Mouse (Mus musculus): ENCODE results near the gene Prss54. TPM values are rescaled to one million over a fixed set of nuclear protein-coding genes. Genes with fewer than 3 reads are reported as not detected.

Gene Prss54
- total and polyA plus RNA-seq, 2 experiments from 2014 or later = not detected

DNA sequence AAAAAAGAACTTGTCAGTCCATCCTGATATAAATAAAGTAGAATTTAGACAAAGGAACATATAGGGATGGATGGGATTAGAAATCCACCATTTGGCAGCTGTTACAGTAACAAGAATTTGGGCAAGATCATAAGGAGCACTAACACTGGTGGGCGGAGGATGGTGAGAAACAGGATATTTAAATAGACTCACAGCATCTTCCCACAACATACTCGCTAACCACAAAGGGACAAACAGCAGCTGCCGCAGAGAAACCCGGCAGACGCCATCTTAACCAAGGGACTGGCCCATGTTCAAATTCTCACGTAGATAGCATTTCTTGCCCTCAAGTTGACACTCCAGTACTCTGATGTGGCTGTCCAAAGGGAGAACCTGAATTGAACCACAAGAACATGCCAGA, 59.2 kb downstream of the Prss54 start:
- Histone ChIP-seq H3K9ac (replicated peaks; ENCODE audit: low read length, poor library complexity, severe bottlenecking) (no peak overlapping the region), H3K9me3 (ENCODE audit: low read length) (no peaks in the 10 kb centered on the region), H3K36me3 (ENCODE audit: insufficient read depth, low read length) (no peaks in the 10 kb centered on the region), H3K4me2 (ENCODE audit: low read depth, low read length, poor library complexity, severe bottlenecking) (no peak overlapping the region), H3K4me3 (ENCODE audit: low read depth, low read length) (no peak overlapping the region), H3K4me1 (ENCODE audit: insufficient read depth, low read length) (no peaks in the 10 kb centered on the region), H3K27ac (ENCODE audit: low read depth, low read length) (no peak overlapping the region), H3K27me3 (ENCODE audit: insufficient read depth, low read length) (no peaks in the 10 kb centered on the region)
- no peak for DNase-seq (ENCODE audit: low spot score)
- TF ChIP-seq CTCF (IDR thresholded peaks at IDR 0.05) = no peak
- ATAC-seq (ENCODE audit: low FRiP score) = no peak
- WGBS = 97% methylated on average over 6 of the region's 6 CpGs

DNA sequence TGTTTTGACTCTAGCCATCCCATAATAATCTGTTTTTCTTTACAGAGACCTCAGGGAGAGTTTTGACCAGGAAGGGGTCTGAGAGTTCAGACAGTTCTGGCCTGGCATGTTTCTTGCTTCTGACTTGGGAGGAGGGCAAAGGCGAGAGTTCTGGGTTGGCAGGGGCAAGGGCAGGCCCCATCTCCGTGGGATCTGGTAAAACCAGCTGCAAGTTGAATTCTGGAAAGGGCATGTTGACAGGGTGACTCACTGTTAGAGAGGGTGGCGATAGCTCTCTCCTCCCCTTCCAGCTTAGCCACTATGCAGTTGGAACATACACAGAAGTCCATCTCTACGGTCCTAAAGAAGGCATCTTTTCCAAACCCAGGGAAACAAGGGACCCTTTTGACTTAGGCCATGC, 62.9 kb downstream of the Prss54 start:
- no peak overlapping the region for H3K9ac ChIP-seq (replicated peaks; ENCODE audit: low read length, poor library complexity, severe bottlenecking)
- ATAC-seq (ENCODE audit: low FRiP score) = no peak
- no peak for TF ChIP-seq CTCF (IDR thresholded peaks at IDR 0.05)
- H3K9me3 ChIP-seq (ENCODE audit: low read length) = no peaks in the 10 kb centered on the region
- no peak overlapping the region for H3K27ac ChIP-seq (ENCODE audit: low read depth, low read length)
- H3K4me3 ChIP-seq (ENCODE audit: low read depth, low read length) = no peak overlapping the region
- H3K4me2 ChIP-seq (ENCODE audit: low read depth, low read length, poor library complexity, severe bottlenecking) = no peak overlapping the region
- H3K27me3 ChIP-seq (ENCODE audit: insufficient read depth, low read length) = no peaks in the 10 kb centered on the region
- 79% methylated on average over 4 of the region's 4 CpGs for WGBS
- no peak for DNase-seq (ENCODE audit: low spot score)
- H3K4me1 ChIP-seq (ENCODE audit: insufficient read depth, low read length) = no peaks in the 10 kb centered on the region
- no peaks in the 10 kb centered on the region for H3K36me3 ChIP-seq (ENCODE audit: insufficient read depth, low read length)

DNA sequence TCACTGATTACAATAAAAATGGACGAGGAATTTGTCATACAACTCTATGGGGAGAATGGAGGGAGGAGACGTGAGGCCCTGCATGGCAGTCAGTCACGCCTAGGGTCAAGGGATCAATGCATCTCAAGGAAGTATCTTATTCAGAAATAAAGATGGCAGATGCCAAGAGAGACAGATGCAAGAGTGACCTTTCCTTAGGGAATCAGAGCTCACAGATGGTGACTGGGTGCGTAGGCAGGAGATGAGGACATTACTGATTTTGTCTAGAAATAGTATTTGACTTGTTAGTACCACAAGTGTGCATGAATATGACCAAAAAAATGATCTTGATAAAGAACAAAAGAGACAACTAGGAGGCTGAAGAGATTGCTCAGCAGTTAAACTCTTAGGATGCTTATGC, 63.9 kb downstream of the Prss54 start:
- H3K36me3 ChIP-seq (ENCODE audit: insufficient read depth, low read length) = no peaks in the 10 kb centered on the region
- no peaks in the 10 kb centered on the region for H3K9me3 ChIP-seq (ENCODE audit: low read length)
- H3K9ac ChIP-seq (replicated peaks; ENCODE audit: low read length, poor library complexity, severe bottlenecking) = no peak overlapping the region
- TF ChIP-seq CTCF (IDR thresholded peaks at IDR 0.05) = no peak
- ATAC-seq (ENCODE audit: low FRiP score) (no peak), DNase-seq (ENCODE audit: low spot score) (no peak)
- no peak overlapping the region for H3K4me2 ChIP-seq (ENCODE audit: low read depth, low read length, poor library complexity, severe bottlenecking)
- H3K4me1 ChIP-seq (ENCODE audit: insufficient read depth, low read length) = no peaks in the 10 kb centered on the region
- no peak overlapping the region for H3K4me3 ChIP-seq (ENCODE audit: low read depth, low read length)
- no peak overlapping the region for H3K27ac ChIP-seq (ENCODE audit: low read depth, low read length)
- H3K27me3 ChIP-seq (ENCODE audit: insufficient read depth, low read length) = no peaks in the 10 kb centered on the region
- WGBS = 55% methylated on average over 4 of the region's 4 CpGs

Other genes with a start within 250 kb of the Prss54 start
- gene Zfp319, start 244.4 kb downstream of the Prss54 start, total RNA-seq (2014; rRNA removed) = 20.1 and 21.4 TPM in 2 replicates
- gene Zfp319, start 244.4 kb downstream of the Prss54 start, polyA plus RNA-seq (2015; fragmentation: Nextera tagmentation; extraction: Ambion mirVana) = 11.2 and 11.7 TPM in 2 replicates
- gene Usb1, start 244.1 kb downstream of the Prss54 start, total RNA-seq (2014; rRNA removed) = 65.8 and 87.0 TPM in 2 replicates
- gene Usb1, start 244.1 kb downstream of the Prss54 start, polyA plus RNA-seq (2015; fragmentation: Nextera tagmentation; extraction: Ambion mirVana) = 28.9 and 30.1 TPM in 2 replicates
- 52.9 and 59.1 TPM in 2 replicates for gene Mmp15, start 224.1 kb downstream of the Prss54 start, total RNA-seq (2014; rRNA removed)
- gene Mmp15, start 224.1 kb downstream of the Prss54 start, polyA plus RNA-seq (2015; fragmentation: Nextera tagmentation; extraction: Ambion mirVana) = 12.9 and 13.7 TPM in 2 replicates
- 71.9 and 80.4 TPM in 2 replicates for gene Cfap20, start 141.5 kb downstream of the Prss54 start, total RNA-seq (2014; rRNA removed)
- 119 and 129 TPM in 2 replicates for gene Cfap20, start 141.5 kb downstream of the Prss54 start, polyA plus RNA-seq (2015; fragmentation: Nextera tagmentation; extraction: Ambion mirVana)
- 19.8 and 28.1 TPM in 2 replicates for gene Csnk2a2, start 86.3 kb downstream of the Prss54 start, total RNA-seq (2014; rRNA removed)
- 8.1 and 9.6 TPM in 2 replicates for gene Csnk2a2, start 86.3 kb downstream of the Prss54 start, polyA plus RNA-seq (2015; fragmentation: Nextera tagmentation; extraction: Ambion mirVana)
- gene Ccdc113, start 42.3 kb downstream of the Prss54 start, total RNA-seq (2014; rRNA removed) = 3.2 and 4.0 TPM in 2 replicates
- 2.7 and 4.0 TPM in 2 replicates for gene Ccdc113, start 42.3 kb downstream of the Prss54 start, polyA plus RNA-seq (2015; fragmentation: Nextera tagmentation; extraction: Ambion mirVana)
- 2.7 and 4.1 TPM in 2 replicates for gene Gins3, start 57.1 kb upstream of the Prss54 start, total RNA-seq (2014; rRNA removed)
- 4.0 and 4.7 TPM in 2 replicates for gene Gins3, start 57.1 kb upstream of the Prss54 start, polyA plus RNA-seq (2015; fragmentation: Nextera tagmentation; extraction: Ambion mirVana)
- 814 and 937 TPM in 2 replicates for gene Ndrg4, start 100.6 kb upstream of the Prss54 start, total RNA-seq (2014; rRNA removed)
- gene Ndrg4, start 100.6 kb upstream of the Prss54 start, polyA plus RNA-seq (2015; fragmentation: Nextera tagmentation; extraction: Ambion mirVana) = 641 and 735 TPM in 2 replicates
- gene Setd6, start 139.5 kb upstream of the Prss54 start, total RNA-seq (2014; rRNA removed) = 15.7 and 23.6 TPM in 2 replicates
- gene Setd6, start 139.5 kb upstream of the Prss54 start, polyA plus RNA-seq (2015; fragmentation: Nextera tagmentation; extraction: Ambion mirVana) = 41.8 and 44.3 TPM in 2 replicates
- 177 and 187 TPM in 2 replicates for gene Cnot1, start 231.1 kb upstream of the Prss54 start, total RNA-seq (2014; rRNA removed)
- 23.6 and 26.9 TPM in 2 replicates for gene Cnot1, start 231.1 kb upstream of the Prss54 start, polyA plus RNA-seq (2015; fragmentation: Nextera tagmentation; extraction: Ambion mirVana)
- gene Sap18b, start 249.0 kb upstream of the Prss54 start, total RNA-seq (2014; rRNA removed) = 45.3 and 60.0 TPM in 2 replicates
- 273 and 280 TPM in 2 replicates for gene Sap18b, start 249.0 kb upstream of the Prss54 start, polyA plus RNA-seq (2015; fragmentation: Nextera tagmentation; extraction: Ambion mirVana)

Measured in midbrain, postnatal 0 days (tissue).